Mouse (Mus musculus): ENCODE measurements at regions not wholly inside any gene's neighbourhood (a gene's known extent, or its start where the extent isn't known, plus 50 kb on each side); places are given as distances from the start of the nearest gene placed in this dataset.

- TF ChIP-seq CTCF (IDR thresholded peaks at IDR 0.05; ENCODE audit: extremely low read depth, insufficient read length, insufficient replicate concordance, low read depth, low read length): no peak
- TF ChIP-seq POLR2A (IDR thresholded peaks at IDR 0.05; ENCODE audit: low read depth, low read length): no peak
Measured at GRCm38 (mm10) chr2:133615299-133615698, 63.3 kb downstream of the Bmp2 start.
